Mouse (Mus musculus) neural tube, embryonic 11.5 days (tissue): ENCODE results near the gene Naa35. TPM values are rescaled to one million over a fixed set of nuclear protein-coding genes. Genes with fewer than 3 reads are reported as not detected.

Experiments
- ATAC-seq: fragments of 200-750 bp; cut with Nextera tagmentation; 2 replicates; pipeline ENCODE4 v1.8.0; 2017; ENCODE audit warnings: moderate number of reproducible peaks, mild to moderate bottlenecking, moderate TSS enrichment, moderate library complexity; ENCODE audit not compliant: insufficient read depth, low FRiP score, low TSS enrichment
- DNase-seq: peaks from one replicate; pipeline ENCODE4 v3.0.0-alpha.2; 2015; ENCODE audit warnings: low spot score
- H3K27ac ChIP-seq: fragments of 300-500 bp; sonication (generic); 2 replicates; pipeline ENCODE4 v1.5.1; 2014; ENCODE audit warnings: low read depth, mild to moderate bottlenecking, low read length
- H3K27me3 ChIP-seq: fragments of 300-500 bp; sonication (generic); 2 replicates; pipeline ENCODE4 v1.6.1; 2014; ENCODE audit warnings: mild to moderate bottlenecking, low read length, mixed read lengths; ENCODE audit not compliant: control insufficient read depth, insufficient read depth
- H3K36me3 ChIP-seq: fragments of 300-500 bp; sonication (generic); 2 replicates; pipeline ENCODE4 v1.6.1; 2014; ENCODE audit warnings: mild to moderate bottlenecking, low read length, moderate library complexity, mixed read lengths; ENCODE audit not compliant: control insufficient read depth, insufficient read depth
- H3K4me1 ChIP-seq: fragments of 300-500 bp; sonication (generic); 2 replicates; pipeline ENCODE4 v1.6.1; 2014; ENCODE audit warnings: low read length, mixed read lengths; ENCODE audit not compliant: control insufficient read depth, insufficient read depth
- H3K4me2 ChIP-seq: fragments of 300-500 bp; sonication (generic); 2 replicates; pipeline ENCODE4 v1.6.1; 2014; ENCODE audit warnings: low read depth, mild to moderate bottlenecking, moderate library complexity
- H3K4me3 ChIP-seq: fragments of 300-500 bp; sonication (generic); 2 replicates; pipeline ENCODE4 v1.5.1; 2014; ENCODE audit warnings: low read depth, low read length
- H3K9ac ChIP-seq: fragments of 300-500 bp; sonication (generic); 2 replicates; pipeline ENCODE4 v1.6.1; 2014; ENCODE audit warnings: mild to moderate bottlenecking, low read length
- H3K9me3 ChIP-seq: fragments of 300-500 bp; sonication (generic); 2 replicates; pipeline ENCODE4 v1.6.1; 2016; ENCODE audit warnings: low read length; ENCODE audit not compliant: control insufficient read depth
- WGBS: fragments of 180-500 bp; shearing (Covaris S2); extraction: QIAGEN DNeasy Blood & Tissue Kit; methylation state at CpG from one replicate; pipeline ENCODE4 v1.1.7; 2014; 5-methylcytosine and 5-hydroxymethylcytosine counted together
- polyA plus RNA-seq: library from polyadenylated mRNA; unstranded; fragments of >200 nt; fragmentation: Nextera tagmentation; extraction: Ambion mirVana; gene quantifications from 2 replicates; pipeline ENCODE4 v1.2.1, GENCODE M21; 2014

The Naa35 gene
- polyA plus RNA-seq, 1 experiment from 2014 or later: 118 TPM

DNA sequence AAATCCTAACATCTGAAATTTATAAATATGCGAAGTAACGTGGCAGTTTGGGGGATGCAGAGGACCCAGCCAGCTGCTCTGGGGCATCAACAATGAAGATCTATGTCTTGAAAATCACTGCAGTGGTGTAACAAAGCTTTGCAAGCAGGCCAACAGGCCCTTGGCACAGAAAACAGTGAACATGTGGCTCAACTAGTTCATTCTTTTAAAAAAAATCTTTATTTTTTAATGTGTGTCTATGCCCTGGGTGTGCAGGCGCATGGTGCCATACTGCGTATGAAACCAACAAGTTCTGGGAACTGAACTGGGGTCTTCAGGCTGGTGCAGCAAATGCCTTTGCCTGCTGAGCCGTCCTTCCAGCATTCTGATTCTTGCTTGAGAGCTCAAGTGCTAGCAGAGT, 32.8 kb upstream of the Naa35 start:
- Histone ChIP-seq H3K9ac (no peak overlapping the region), H3K4me3 (no peak overlapping the region), H3K4me2 (no peak overlapping the region), H3K36me3 (no peaks in the 10 kb centered on the region), H3K27me3 (no peaks in the 10 kb centered on the region), H3K27ac (no peak overlapping the region), H3K4me1 (no peaks in the 10 kb centered on the region; the same call in 1 of the 2 replicates), H3K9me3 (no peaks in the 10 kb centered on the region)
- 91% methylated on average over 5 of the region's 5 CpGs for WGBS
- DNase-seq (no peak), ATAC-seq (no peak)

DNA sequence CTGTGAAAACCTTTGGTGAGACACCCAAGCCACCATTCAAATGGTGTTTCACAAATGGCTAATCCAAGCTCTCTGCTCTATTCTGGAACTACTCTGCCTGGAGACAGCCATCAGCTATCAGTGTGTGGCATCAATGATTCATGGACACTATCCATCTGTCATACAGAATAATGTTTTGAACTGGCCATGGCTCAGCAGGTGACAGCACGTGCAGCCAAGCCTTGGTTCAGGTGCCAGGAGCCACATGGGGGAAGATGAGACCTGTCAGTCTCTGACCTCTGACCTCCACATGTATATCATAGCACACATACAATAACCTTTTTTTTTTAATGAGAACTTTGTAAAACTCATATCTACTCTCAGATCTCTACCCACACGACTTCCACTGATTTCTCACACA, 32.3 kb upstream of the Naa35 start:
- no peaks in the 10 kb centered on the region for H3K9me3 ChIP-seq
- no peak for ATAC-seq

DNA sequence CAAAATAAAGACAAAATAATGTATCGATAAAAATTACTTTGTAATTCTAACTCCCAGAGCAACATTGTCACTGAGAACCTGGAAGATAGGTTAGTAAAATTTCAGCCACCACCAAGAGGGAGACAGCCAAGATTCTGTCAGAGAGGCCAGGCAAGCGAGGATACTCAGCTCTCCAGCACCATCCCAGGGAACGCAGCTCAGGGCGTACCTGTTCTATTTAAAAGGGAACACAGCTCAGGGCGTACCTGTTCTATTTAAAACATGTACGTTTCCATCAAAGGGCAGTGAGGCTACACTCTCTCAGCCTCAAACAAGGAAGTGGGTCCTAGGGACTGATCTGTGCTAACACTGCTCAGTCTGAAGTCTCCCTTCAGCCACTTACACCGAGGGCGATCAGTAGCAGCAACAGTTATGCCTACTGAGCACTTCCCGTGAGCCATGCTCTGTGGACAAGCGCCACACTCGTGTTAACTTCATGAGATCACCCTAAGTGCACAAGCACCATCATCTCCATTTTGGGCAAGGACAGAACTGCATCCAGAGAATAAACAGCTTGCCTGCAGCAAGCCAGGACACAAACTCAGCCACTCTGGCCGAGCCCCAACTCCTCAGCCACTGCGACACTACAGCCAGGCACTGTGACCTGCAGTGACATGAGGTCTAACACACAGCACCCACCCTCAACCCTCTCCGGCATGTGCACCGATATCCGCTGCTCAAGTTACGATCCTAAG, 30.1 kb upstream of the Naa35 start:
- Histone ChIP-seq H3K9me3 (no peaks in the 10 kb centered on the region), H3K27me3 (no peaks in the 10 kb centered on the region), H3K27ac (no peak overlapping the region), H3K4me1 (peaks cover 2% of the 10 kb centered on the region; the same call in 1 of the 2 replicates), H3K36me3 (no peaks in the 10 kb centered on the region), H3K4me2 (no peak overlapping the region), H3K4me3 (no peak overlapping the region), H3K9ac (no peak overlapping the region)
- no peak for DNase-seq
- 76% methylated on average over 17 of the region's 17 CpGs for WGBS
- ATAC-seq: no peak

More for the DNA sequence above, 32.3 kb upstream of the Naa35 start:
- Histone ChIP-seq H3K9ac (no peak overlapping the region), H3K36me3 (no peaks in the 10 kb centered on the region), H3K4me3 (no peak overlapping the region), H3K27me3 (no peaks in the 10 kb centered on the region), H3K27ac (no peak overlapping the region), H3K4me1 (peaks cover under 1% of the 10 kb centered on the region; the same call in 1 of the 2 replicates), H3K4me2 (no peak overlapping the region)
- DNase-seq: no peak
- 70% methylated on average over 2 of the region's 2 CpGs for WGBS

DNA sequence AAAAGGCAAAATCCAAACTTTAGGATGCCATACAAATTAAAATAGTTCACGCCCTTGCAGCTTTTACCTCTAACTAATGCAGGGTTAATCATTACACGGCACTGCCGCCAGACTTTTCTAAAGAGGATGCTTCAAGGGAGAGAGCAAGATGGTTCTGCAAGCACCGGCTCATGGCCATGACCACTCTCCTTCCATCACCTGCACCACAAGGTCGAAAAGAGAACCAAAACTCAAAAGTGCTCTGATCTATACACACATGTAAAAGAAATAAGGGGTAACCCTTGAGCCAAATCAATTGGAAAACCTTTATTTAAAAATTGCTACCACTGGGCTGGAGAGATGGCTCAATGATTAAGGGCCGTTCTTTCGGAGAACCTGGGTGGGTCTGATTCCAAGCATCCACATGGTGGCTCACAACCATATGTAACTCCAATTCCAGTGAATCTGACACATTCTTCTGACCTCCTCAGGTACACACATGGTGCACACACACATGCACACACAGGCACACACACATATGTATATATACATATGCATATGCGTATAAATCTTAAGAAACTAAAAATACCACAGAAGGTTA, 29.4 kb upstream of the Naa35 start:
- Histone ChIP-seq H3K27me3 (no peaks in the 10 kb centered on the region), H3K9me3 (no peaks in the 10 kb centered on the region), H3K4me1 (peaks cover 2% of the 10 kb centered on the region; the same call in 1 of the 2 replicates), H3K4me2 (peak overlapping the region; percentile 94), H3K27ac (no peak overlapping the region), H3K36me3 (no peaks in the 10 kb centered on the region), H3K4me3 (no peak overlapping the region), H3K9ac (no peak overlapping the region)
- WGBS: 63% methylated on average over 8 of the region's 8 CpGs
- DNase-seq (no peak), ATAC-seq (no peak)

DNA sequence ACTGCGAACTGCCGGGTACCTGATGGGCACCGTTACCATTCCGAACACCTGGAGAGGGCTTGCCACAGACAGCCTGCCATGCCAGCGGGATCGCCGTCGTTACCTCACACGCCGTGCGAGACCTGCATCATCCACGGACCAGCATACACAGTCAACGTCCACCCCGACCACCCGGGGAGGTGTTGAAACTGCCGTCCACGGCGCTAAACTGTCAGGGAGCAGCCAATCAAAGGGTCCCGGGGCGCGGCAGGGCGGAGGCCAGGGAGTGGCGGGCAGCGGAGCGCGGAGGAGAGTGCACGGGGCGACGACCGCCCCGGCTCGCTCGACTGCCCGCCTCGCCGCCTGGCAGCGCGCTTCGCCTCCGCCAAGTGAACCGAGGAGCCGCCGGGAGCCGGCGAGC, 28.4 kb upstream of the Naa35 start:
- Histone ChIP-seq H3K4me3 (peak overlapping the region; percentile 86), H3K9me3 (no peaks in the 10 kb centered on the region), H3K9ac (peak overlapping the region; percentile 73), H3K27ac (peak overlapping the region; percentile 73), H3K4me2 (peak overlapping the region; percentile 94), H3K4me1 (peaks cover 2% of the 10 kb centered on the region; the same call in 1 of the 2 replicates), H3K27me3 (no peaks in the 10 kb centered on the region), H3K36me3 (no peaks in the 10 kb centered on the region)
- WGBS: under 1% methylated on average over 36 of the region's 45 CpGs
- DNase-seq: peak; percentile 59
- peak; percentile 83 for ATAC-seq

DNA sequence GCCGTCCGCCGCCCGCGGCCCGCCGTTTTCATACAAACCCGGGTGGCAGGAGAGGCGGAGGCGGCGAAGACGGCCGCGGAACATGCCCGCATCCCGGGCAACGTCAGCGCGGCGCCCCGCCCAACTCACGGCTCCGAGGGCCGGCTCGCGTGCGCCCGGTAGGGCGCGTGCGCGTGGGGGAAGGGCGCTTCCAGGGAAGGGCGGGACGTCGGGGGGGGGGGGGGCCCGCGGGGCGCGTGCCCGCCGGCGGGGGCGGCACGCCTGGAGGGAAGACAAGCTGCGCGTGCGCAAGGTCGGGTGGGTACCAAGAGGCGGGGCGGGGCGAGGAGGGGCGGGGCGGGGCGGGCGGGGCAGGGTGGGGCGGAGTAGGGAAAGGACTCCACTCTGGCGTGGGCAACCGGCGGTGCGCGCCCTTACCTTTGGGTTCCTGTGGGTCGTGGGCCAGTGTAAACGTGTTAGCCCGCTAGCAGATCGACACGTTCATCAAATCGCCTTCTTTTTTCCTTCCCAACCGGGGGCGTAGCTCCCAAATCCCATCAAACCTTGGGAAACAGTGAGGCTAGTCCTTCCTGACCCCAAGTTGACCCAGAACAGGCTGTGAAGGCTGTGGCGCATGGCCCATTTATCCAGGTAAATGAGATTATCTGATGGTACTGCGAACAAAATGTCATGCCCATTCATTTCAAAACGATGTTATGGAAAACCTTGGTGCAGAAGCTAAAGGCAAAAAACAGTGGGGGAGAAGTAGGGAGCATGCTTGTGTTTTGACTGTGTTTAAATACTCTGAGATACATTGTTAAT, 27.7 kb upstream of the Naa35 start:
- Histone ChIP-seq H3K9me3 (no peaks in the 10 kb centered on the region), H3K27ac (peak overlapping the region; percentile 73), H3K4me2 (peak overlapping the region; percentile 94), H3K4me1 (peaks cover 2% of the 10 kb centered on the region; the same call in 1 of the 2 replicates), H3K4me3 (peak overlapping the region; percentile 86), H3K27me3 (no peaks in the 10 kb centered on the region), H3K9ac (peak overlapping the region; percentile 73), H3K36me3 (no peaks in the 10 kb centered on the region)
- under 1% methylated on average over 21 of the region's 73 CpGs for WGBS
- ATAC-seq (peak; percentile 88), DNase-seq (peak; percentile 91)

DNA sequence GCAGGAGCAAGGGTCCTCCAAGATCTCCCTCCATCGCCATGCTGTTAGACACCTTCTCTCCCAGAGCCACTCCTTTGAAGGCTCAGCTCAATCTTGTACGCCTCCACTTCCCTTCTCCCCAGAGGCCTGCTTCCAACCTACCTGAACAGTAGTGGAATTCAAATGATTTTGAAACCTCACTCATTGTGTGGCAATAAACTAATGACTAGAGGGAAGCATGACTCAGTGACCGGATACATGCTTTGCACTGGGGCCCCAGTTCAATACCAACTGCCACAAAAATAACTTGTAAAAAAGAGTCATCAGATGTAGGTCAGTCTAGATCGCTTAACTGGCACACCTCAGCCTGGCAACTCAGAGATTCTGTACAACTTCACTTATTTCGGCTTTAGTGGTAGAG, 26.3 kb upstream of the Naa35 start:
- WGBS: 94% methylated on average over 5 of the region's 5 CpGs
- ATAC-seq (no peak), DNase-seq (no peak)
- no peak overlapping the region for H3K9ac ChIP-seq
- H3K4me1 ChIP-seq: peaks cover 2% of the 10 kb centered on the region; the same call in 1 of the 2 replicates
- H3K4me3 ChIP-seq: no peak overlapping the region
- no peaks in the 10 kb centered on the region for H3K27me3 ChIP-seq
- H3K27ac ChIP-seq: no peak overlapping the region
- H3K4me2 ChIP-seq: no peak overlapping the region
- H3K9me3 ChIP-seq: no peaks in the 10 kb centered on the region
- H3K36me3 ChIP-seq: no peaks in the 10 kb centered on the region

DNA sequence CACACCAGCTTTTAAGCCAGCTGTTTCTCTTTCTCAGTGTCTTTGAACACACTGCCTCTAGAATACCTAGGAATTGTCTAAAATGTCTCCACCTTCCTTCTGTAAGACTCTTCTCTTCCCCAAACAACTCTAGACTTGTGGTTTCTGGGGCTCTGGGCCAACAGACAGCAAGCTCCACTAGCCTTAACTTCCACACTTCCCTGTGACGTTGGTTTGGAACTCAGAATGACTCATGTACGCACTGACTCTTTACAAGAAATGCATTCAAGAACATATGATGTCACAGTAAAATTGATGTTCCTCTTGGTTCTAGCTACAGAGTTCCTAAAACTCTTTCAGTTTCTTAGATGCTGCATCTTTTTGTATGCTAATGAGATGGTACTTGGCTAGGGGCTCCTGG, 22.6 kb upstream of the Naa35 start:
- Histone ChIP-seq H3K36me3 (no peaks in the 10 kb centered on the region), H3K27ac (no peak overlapping the region), H3K27me3 (no peaks in the 10 kb centered on the region), H3K4me3 (no peak overlapping the region), H3K9ac (no peak overlapping the region), H3K4me2 (no peak overlapping the region), H3K4me1 (0 out of 2 replicates have a peak, but pooled peaks cover 2% of the 10 kb centered on the region), H3K9me3 (no peaks in the 10 kb centered on the region)
- 83% methylated on average over 2 of the region's 2 CpGs for WGBS
- no peak for DNase-seq
- ATAC-seq: no peak
